Mouse (Mus musculus) lung, postnatal 25 days (tissue): Measurements from ENCODE around the gene U2af1.
"Not testable (repeated sequence)": the region's sequence is repeated elsewhere in the genome, so short reads cannot be mapped to it uniquely, and the experiment has no call there.

Experiments used
- DNase-seq: peaks from one replicate; pipeline ENCODE4 v3.0.0; 2022; ENCODE audit warnings: low spot score

U2af1 gene

GRCm38 (mm10) chr17:31658468-31659185, at the start of gene U2af1:
Gene U2af1 (minus strand): TSS chr17:31658892.
- peak; percentile 97 for DNase-seq

- no peak for DNase-seq
Observed at GRCm38 (mm10) chr17:31705271-31706020, 46.8 kb upstream of the U2af1 start.

- peak; percentile 77 for DNase-seq
Observed at GRCm38 (mm10) chr17:31703276-31703980, 44.7 kb upstream of the U2af1 start.

- no peak for DNase-seq
Observed at GRCm38 (mm10) chr17:31698347-31698746, 39.7 kb upstream of the U2af1 start.

- DNase-seq: not testable (repeated sequence)
Observed at GRCm38 (mm10) chr17:31695356-31695755, 36.7 kb upstream of the U2af1 start.

- DNase-seq: no peak
Observed at GRCm38 (mm10) chr17:31694949-31695348, 36.3 kb upstream of the U2af1 start.

- DNase-seq: no peak
Observed at GRCm38 (mm10) chr17:31694023-31694376, 35.3 kb upstream of the U2af1 start.

GRCm38 (mm10) chr17:31693330-31694022, 34.8 kb upstream of the U2af1 start:
- peak; percentile 89 for DNase-seq

GRCm38 (mm10) chr17:31692918-31693317, 34.2 kb upstream of the U2af1 start:
- no peak for DNase-seq

- peak; percentile 45 for DNase-seq
Observed at GRCm38 (mm10) chr17:31689606-31690005, 30.9 kb upstream of the U2af1 start.

GRCm38 (mm10) chr17:31688112-31688511, 29.4 kb upstream of the U2af1 start:
- DNase-seq: no peak

GRCm38 (mm10) chr17:31686225-31686564, 27.5 kb upstream of the U2af1 start:
- DNase-seq: no peak

GRCm38 (mm10) chr17:31685514-31686224, 27.0 kb upstream of the U2af1 start:
- DNase-seq: peak; percentile 90

- no peak for DNase-seq
Observed at GRCm38 (mm10) chr17:31680450-31680849, 21.8 kb upstream of the U2af1 start.

GRCm38 (mm10) chr17:31677507-31677906, 18.8 kb upstream of the U2af1 start, which contains the start of gene Cryaa:
Gene Cryaa (plus strand): TSS chr17:31677807.
- DNase-seq: no peak

GRCm38 (mm10) chr17:31674426-31674825, 15.7 kb upstream of the U2af1 start:
- no peak for DNase-seq

GRCm38 (mm10) chr17:31672279-31672678, 13.6 kb upstream of the U2af1 start:
- no peak for DNase-seq

- DNase-seq: no peak
Observed at GRCm38 (mm10) chr17:31671698-31672097, 13.0 kb upstream of the U2af1 start.

- DNase-seq: no peak
Observed at GRCm38 (mm10) chr17:31670163-31670562, 11.5 kb upstream of the U2af1 start.

GRCm38 (mm10) chr17:31668306-31668705, 9.6 kb upstream of the U2af1 start:
- no peak for DNase-seq

- DNase-seq: peak; percentile 88
Observed at GRCm38 (mm10) chr17:31664760-31665159, 6.1 kb upstream of the U2af1 start.

- no peak for DNase-seq
Observed at GRCm38 (mm10) chr17:31662855-31663254, 4.2 kb upstream of the U2af1 start.
